Mouse (Mus musculus): ENCODE measurements around the gene Ptprcap. TPM values are rescaled to one million over a fixed set of nuclear protein-coding genes. Genes with fewer than 3 reads are reported as not detected.

Gene Ptprcap
- total RNA-seq (2023; ENCODE audit: inconsistent age), result 373 to 450 TPM (median 401 TPM) in 4 replicates

GRCm38 (mm10) chr19:4153232-4153654, at the start of gene Ptprcap:
Ptprcap (plus strand) TSS chr19:4153604.

DNA sequence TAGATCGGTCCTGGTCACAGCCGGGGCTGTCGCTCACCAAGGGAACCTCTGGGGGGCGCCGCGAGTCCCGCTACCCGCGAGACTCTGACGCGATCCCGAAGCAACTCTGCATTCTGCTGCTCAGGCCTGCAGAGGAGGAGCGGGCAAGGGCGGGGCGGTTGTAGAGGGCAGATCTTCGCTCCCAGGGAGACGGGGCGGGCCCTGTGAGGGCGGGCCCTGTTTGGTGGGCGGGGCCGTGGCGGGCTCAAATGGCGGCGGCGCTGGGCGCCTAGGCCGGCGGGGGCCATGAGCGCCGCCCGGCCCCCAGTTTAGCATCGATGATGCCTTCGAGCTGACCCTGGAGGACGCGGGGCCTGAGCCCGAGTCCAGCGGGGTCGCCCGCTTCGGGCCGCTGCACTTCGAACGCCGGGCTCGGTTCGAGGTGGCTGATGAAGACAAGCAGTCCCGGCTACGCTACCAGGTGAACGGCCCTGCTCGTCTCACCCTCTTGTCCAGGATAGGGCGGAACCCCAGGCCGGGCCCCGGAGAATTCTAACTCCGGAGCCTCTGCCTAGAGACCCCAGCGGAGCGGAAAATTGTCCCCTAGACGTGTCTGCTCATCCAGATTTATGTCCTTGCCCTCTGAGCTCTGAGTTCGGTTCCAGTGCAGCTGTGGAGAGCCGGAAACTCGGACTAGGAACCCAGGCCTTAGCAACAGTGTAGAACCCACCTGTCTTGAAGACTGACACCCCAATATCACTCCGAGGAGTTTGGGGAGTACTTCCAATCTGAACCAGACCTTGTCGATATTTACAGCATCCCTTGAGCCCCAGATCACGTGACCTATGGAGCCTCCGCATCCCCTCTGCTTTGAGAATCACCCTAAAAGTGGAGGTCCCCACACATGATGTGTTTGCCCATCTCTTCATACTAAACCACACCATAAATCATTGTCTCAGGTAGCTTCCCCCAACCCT, 27.4 kb upstream of the Ptprcap start, which contains the start of gene Aip:
TSS of gene Aip (minus strand) at position 118 of the 956 bp plus-strand sequence.

GRCm38 (mm10) chr19:4139446-4139845, 14.0 kb upstream of the Ptprcap start, which contains the start of gene Gpr152:
Gpr152 (plus strand) TSS chr19:4139787.

GRCm38 (mm10) chr19:4143759-4144268, 9.6 kb upstream of the Ptprcap start, which contains the start of gene Cabp4:
Cabp4 (minus strand) TSS chr19:4144033.

GRCm38 (mm10) chr19:4148491-4148806, 5.0 kb upstream of the Ptprcap start, which contains the start of gene Coro1b:
Coro1b (plus strand) TSS chr19:4148619.

DNA sequence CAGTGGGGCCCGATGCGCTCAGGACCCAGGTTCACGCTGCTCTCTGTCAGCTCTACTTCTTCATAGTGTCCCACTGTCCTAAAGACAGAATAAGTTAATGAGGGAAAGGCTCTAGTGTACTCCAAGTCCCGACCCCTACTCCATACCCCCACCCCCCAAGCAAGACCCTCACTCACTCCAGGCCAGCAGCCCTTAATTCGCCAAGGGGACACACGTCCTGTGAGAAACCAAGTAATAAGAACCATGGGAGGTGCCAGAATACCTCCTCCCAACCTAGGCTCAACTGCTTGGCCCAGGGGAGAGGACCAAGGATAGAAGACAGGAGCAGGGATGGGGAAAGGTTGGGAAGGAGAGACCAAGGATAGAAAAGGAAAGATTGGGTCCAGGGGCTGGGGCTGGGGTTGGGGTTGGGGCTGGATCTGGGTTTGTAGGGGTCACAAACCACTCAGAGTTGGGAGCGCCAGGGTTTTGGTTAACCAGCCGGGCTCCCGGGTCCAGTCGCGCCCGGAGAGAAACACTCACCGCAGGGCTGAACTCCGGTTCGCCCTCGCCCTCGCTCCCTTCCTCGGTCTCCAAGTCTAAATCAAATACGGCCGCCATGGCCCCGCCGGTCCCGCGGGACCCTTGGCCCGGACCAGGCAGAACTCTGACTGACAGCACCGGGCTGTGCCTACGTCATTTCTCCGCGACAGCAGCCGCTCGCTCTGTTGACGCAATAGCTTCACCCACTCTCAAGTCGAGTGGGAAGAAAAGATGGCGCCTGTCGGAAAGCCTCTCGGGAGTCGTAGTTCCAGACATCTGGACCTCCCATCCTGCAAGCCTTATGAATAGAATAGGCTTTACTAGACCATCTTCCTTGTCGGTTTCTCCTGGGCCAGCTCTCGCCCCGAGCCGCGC, 9.5 kb downstream of the Ptprcap start, which contains the start of gene Rps6kb2:
TSS of gene Rps6kb2 (minus strand) at position 709 of the 897 bp plus-strand sequence.

DNA sequence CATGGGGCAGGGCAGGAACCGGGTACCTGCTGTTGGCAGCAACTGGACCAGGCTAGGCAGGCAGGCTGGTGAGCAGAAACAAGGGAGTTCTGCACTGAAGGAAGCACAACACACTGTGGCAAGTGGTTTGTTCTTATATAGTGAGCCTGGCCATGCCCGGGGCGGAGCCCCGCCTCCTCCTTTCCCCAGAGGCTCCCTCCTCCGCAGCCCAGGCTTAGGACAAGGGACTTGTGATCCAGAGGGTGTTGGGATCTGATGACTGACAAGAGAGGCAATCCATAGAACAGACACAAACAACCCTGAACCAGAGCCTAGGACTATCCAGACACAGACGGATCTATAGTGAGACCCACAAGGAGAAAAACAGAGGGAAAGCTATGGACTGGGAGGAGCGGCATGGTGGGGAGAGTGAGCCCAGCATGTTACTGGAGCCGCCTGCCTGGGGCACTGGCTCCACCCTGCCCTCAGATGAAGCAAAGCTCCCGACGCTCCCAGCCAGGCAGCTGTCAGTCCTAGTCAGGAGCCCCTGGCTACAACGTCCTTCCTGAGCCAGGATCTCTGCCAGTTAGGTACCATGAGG, 22.1 kb downstream of the Ptprcap start, which contains the start of gene Carns1:
TSS of gene Carns1 (minus strand) at position 112 of the 580 bp plus-strand sequence.

GRCm38 (mm10) chr19:4190831-4191334, 37.5 kb downstream of the Ptprcap start, which contains the start of gene Tbc1d10c:
Tbc1d10c (minus strand) TSS chr19:4191284.

GRCm38 (mm10) chr19:4191528-4192250, 38.3 kb downstream of the Ptprcap start, which contains the start of gene Ppp1ca:
Ppp1ca (plus strand) TSS chr19:4192065.

DNA sequence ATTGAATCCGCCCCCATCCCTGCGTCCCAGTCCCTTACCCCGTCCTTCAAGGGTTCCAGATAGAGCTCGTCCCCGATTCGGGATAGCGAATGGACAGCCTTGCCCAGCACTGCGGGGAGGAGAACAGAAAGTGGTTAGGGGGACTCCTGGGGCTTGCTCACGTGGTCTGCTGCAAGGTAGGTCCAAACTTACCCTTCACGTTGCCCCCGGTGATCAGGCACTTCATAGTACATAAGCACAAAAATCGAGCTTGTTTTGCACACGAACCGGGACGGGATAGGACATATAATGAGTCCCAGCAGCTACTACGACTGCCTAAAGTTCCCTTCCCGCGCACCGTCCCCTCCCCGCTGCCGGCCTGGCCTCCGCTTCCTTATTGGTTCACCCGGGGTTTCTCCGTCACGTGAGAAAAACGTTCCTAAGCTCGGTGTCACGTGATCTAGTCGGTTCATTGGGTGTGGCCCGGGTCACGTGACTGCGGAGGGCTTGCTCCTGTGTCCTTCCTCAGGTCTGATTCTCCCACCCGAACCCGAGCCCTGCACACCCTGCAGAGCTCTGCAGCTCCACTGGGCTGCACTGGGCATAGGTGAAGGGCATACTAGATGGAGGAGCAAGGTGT, 48.0 kb downstream of the Ptprcap start, which contains the start of gene Rad9a:
TSS of gene Rad9a (minus strand) at position 372 of the 619 bp plus-strand sequence.

Other genes starting within 250 kb of the Ptprcap start
- gene Tcirg1, start 246.5 kb upstream of the Ptprcap start, total RNA-seq (2023; ENCODE audit: inconsistent age), result 135 to 176 TPM (median 152 TPM) in 4 replicates
- gene Ndufs8, start 240.8 kb upstream of the Ptprcap start, total RNA-seq (2023; ENCODE audit: inconsistent age), result 84.9 to 96.2 TPM (median 92.2 TPM) in 4 replicates
- gene Aldh3b1, start 223.8 kb upstream of the Ptprcap start, total RNA-seq (2023; ENCODE audit: inconsistent age), result 8.7 to 9.6 TPM (median 9.1 TPM) in 4 replicates
- 548 to 668 TPM (median 607 TPM) in 4 replicates for gene Unc93b1, start 218.4 kb upstream of the Ptprcap start, total RNA-seq (2023; ENCODE audit: inconsistent age)
- gene Aldh3b3, start 195.0 kb upstream of the Ptprcap start, total RNA-seq (2023; ENCODE audit: inconsistent age), result 0.60 TPM in 1 of 4 replicates, not detected in the others
- gene Aldh3b2, start 181.3 kb upstream of the Ptprcap start, total RNA-seq (2023; ENCODE audit: inconsistent age), result 0.22 to 0.38 TPM in 2 of 4 replicates, not detected in the others
- not detected in 4 replicates for gene Acy3, start 167.0 kb upstream of the Ptprcap start, total RNA-seq (2023; ENCODE audit: inconsistent age)
- not detected in 4 replicates for gene Tbx10, start 160.9 kb upstream of the Ptprcap start, total RNA-seq (2023; ENCODE audit: inconsistent age)
- 22.3 to 28.3 TPM (median 25.0 TPM) in 4 replicates for gene Nudt8, start 153.0 kb upstream of the Ptprcap start, total RNA-seq (2023; ENCODE audit: inconsistent age)
- gene Gm49405, start 153.0 kb upstream of the Ptprcap start, total RNA-seq (2023; ENCODE audit: inconsistent age), result 3.2 to 4.8 TPM (median 4.4 TPM) in 4 replicates
- 8.6 to 10.7 TPM (median 10.2 TPM) in 4 replicates for gene Doc2g, start 150.3 kb upstream of the Ptprcap start, total RNA-seq (2023; ENCODE audit: inconsistent age)
- 83.3 to 94.8 TPM (median 93.6 TPM) in 4 replicates for gene Ndufv1, start 140.8 kb upstream of the Ptprcap start, total RNA-seq (2023; ENCODE audit: inconsistent age)
- 129 to 162 TPM (median 142 TPM) in 4 replicates for gene Gstp1, start 115.6 kb upstream of the Ptprcap start, total RNA-seq (2023; ENCODE audit: inconsistent age)
- gene Gstp2, start 107.6 kb upstream of the Ptprcap start, total RNA-seq (2023; ENCODE audit: inconsistent age), result 8.5 to 13.7 TPM (median 10.5 TPM) in 4 replicates
- gene Gstp3, start 94.0 kb upstream of the Ptprcap start, total RNA-seq (2023; ENCODE audit: inconsistent age), result not detected in 4 replicates
- not detected in 4 replicates for gene Cabp2, start 72.0 kb upstream of the Ptprcap start, total RNA-seq (2023; ENCODE audit: inconsistent age)
- gene Cdk2ap2, start 56.4 kb upstream of the Ptprcap start, total RNA-seq (2023; ENCODE audit: inconsistent age), result 125 to 143 TPM (median 131 TPM) in 4 replicates
- gene Pitpnm1, start 53.6 kb upstream of the Ptprcap start, total RNA-seq (2023; ENCODE audit: inconsistent age), result 177 to 203 TPM (median 187 TPM) in 4 replicates
- 93.0 to 109 TPM (median 99.7 TPM) in 4 replicates for gene Aip, start 27.7 kb upstream of the Ptprcap start, total RNA-seq (2023; ENCODE audit: inconsistent age)
- gene Gpr152, start 13.8 kb upstream of the Ptprcap start, total RNA-seq (2023; ENCODE audit: inconsistent age), result 0.38 to 0.78 TPM (median 0.69 TPM) in 4 replicates
- gene Cabp4, start 9.6 kb upstream of the Ptprcap start, total RNA-seq (2023; ENCODE audit: inconsistent age), result 1.8 to 2.4 TPM (median 2.0 TPM) in 4 replicates
- gene Coro1b, start 5.0 kb upstream of the Ptprcap start, total RNA-seq (2023; ENCODE audit: inconsistent age), result 142 to 167 TPM (median 154 TPM) in 4 replicates
- 49.7 to 66.7 TPM (median 51.3 TPM) in 4 replicates for gene Rps6kb2, start 9.8 kb downstream of the Ptprcap start, total RNA-seq (2023; ENCODE audit: inconsistent age)
- 78.2 to 88.7 TPM (median 80.1 TPM) in 4 replicates for gene Carns1, start 21.9 kb downstream of the Ptprcap start, total RNA-seq (2023; ENCODE audit: inconsistent age)
- gene Tbc1d10c, start 37.7 kb downstream of the Ptprcap start, total RNA-seq (2023; ENCODE audit: inconsistent age), result 250 to 285 TPM (median 268 TPM) in 4 replicates
- 381 to 449 TPM (median 412 TPM) in 4 replicates for gene Ppp1ca, start 38.5 kb downstream of the Ptprcap start, total RNA-seq (2023; ENCODE audit: inconsistent age)
- 53.6 to 56.9 TPM (median 55.2 TPM) in 4 replicates for gene Rad9a, start 48.1 kb downstream of the Ptprcap start, total RNA-seq (2023; ENCODE audit: inconsistent age)
- gene Clcf1, start 60.6 kb downstream of the Ptprcap start, total RNA-seq (2023; ENCODE audit: inconsistent age), result 141 to 150 TPM (median 145 TPM) in 4 replicates
- gene AC109138.7, start 60.8 kb downstream of the Ptprcap start, total RNA-seq (2023; ENCODE audit: inconsistent age), result not detected in 4 replicates
- 199 to 218 TPM (median 212 TPM) in 4 replicates for gene Pold4, start 78.3 kb downstream of the Ptprcap start, total RNA-seq (2023; ENCODE audit: inconsistent age)
- 22.2 to 34.5 TPM (median 24.6 TPM) in 4 replicates for gene Ssh3, start 115.6 kb downstream of the Ptprcap start, total RNA-seq (2023; ENCODE audit: inconsistent age)
- 22.0 to 30.9 TPM (median 23.6 TPM) in 4 replicates for gene Ankrd13d, start 129.5 kb downstream of the Ptprcap start, total RNA-seq (2023; ENCODE audit: inconsistent age)
- gene Grk2, start 152.6 kb downstream of the Ptprcap start, total RNA-seq (2023; ENCODE audit: inconsistent age), result 533 to 592 TPM (median 549 TPM) in 4 replicates
- gene Kdm2a, start 244.7 kb downstream of the Ptprcap start, total RNA-seq (2023; ENCODE audit: inconsistent age), result 209 to 242 TPM (median 228 TPM) in 4 replicates